Mouse (Mus musculus) left cerebral cortex, adult 2 months (tissue): ENCODE data around the gene Spock3. TPM values are rescaled to one million over a fixed set of nuclear protein-coding genes. Genes with fewer than 3 reads are reported as not detected.
"Not testable (repeated sequence)": the region's sequence is repeated elsewhere in the genome, so short reads cannot be mapped to it uniquely, and the experiment has no call there.

Experiments used
- DNase-seq, 2 experiments: peaks; one replicate each; pipeline ENCODE4 v3.0.0; 2021 to 2022; ENCODE audit warnings: low spot score in 2 of 2, mixed read lengths in 1 of 2; ENCODE audit errors: extremely low spot score in 1 of 2
- H3K27ac ChIP-seq: fragments of 200-600 bp; 2 replicates; pipeline ENCODE4 v1.8.1; 2022
- H3K4me3 ChIP-seq: fragments of 200-600 bp; 2 replicates; pipeline ENCODE4 v1.8.1; 2022
- CTCF ChIP-seq: fragments of 200-600 bp; IDR thresholded peaks from 2 replicates; pipeline ENCODE4 v1.8.1; 2022; ENCODE audit warnings: antibody characterized with exemption, mild to moderate bottlenecking, moderate library complexity
- intact Hi-C: fragments of 180-260 bp; cut with DNase I; formaldehyde crosslinking; loops from one replicate; pipeline ENCODE4 v1.15.1; 2025
- long read RNA-seq, 2 experiments: library from polyadenylated mRNA; stranded (forward); transcript quantifications; one replicate each; pipeline ENCODE4 v2.0.0; 2021; ENCODE audit warnings: borderline mapping rate in 2 of 2
- total RNA-seq, 2 experiments: library from RNA; stranded (reverse); gene quantifications; 2 replicates each; pipeline ENCODE4 v1.2.3; 2021

Spock3 gene
- 10 to 100 TPM; 67.2 to 68.2 TPM for total RNA-seq
- long read RNA-seq, experiment 1, partial matches to known transcripts: 3 of 15 reads
- long read RNA-seq, experiment 1, other reads (novel, unspliced or antisense): 12 of 15 reads
- long read RNA-seq, experiment 2, partial matches to known transcripts: 3 of 9 reads
- long read RNA-seq, experiment 2, other reads (novel, unspliced or antisense): 5 of 9 reads

DNA sequence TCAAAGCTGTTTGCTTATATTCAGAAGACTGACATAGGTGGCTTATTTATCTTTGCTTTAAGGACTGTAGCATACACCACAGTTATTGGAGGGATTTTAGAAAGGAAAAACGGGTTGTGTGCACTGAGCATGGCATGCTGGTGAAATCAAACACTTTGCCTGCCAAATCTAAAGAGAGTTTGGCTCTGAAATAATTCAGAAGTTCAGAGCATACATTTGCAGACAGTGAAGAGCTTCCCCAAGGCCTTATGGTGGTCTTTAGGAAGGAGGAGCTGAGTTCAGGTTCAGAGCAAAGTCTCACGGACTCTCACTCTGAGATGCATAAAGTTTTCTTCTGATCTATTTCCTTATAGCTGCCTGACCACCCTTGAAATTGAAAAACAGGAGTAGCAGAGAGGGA, at the start of gene Spock3:
Gene Spock3, plus strand, starts transcription at position 301 of the 400 bp plus-strand sequence.
- intact Hi-C loops: loop anchor here (10.0 kb wide), 1 partner anchor 924 kb away; no protein-coding TSS in a partner anchor
- no peak for TF ChIP-seq CTCF
- Histone ChIP-seq H3K27ac (peak within 1 kb of the TSS; percentile 81), H3K4me3 (peak within 1 kb of the TSS; percentile 63)
- no peak for DNase-seq

DNA sequence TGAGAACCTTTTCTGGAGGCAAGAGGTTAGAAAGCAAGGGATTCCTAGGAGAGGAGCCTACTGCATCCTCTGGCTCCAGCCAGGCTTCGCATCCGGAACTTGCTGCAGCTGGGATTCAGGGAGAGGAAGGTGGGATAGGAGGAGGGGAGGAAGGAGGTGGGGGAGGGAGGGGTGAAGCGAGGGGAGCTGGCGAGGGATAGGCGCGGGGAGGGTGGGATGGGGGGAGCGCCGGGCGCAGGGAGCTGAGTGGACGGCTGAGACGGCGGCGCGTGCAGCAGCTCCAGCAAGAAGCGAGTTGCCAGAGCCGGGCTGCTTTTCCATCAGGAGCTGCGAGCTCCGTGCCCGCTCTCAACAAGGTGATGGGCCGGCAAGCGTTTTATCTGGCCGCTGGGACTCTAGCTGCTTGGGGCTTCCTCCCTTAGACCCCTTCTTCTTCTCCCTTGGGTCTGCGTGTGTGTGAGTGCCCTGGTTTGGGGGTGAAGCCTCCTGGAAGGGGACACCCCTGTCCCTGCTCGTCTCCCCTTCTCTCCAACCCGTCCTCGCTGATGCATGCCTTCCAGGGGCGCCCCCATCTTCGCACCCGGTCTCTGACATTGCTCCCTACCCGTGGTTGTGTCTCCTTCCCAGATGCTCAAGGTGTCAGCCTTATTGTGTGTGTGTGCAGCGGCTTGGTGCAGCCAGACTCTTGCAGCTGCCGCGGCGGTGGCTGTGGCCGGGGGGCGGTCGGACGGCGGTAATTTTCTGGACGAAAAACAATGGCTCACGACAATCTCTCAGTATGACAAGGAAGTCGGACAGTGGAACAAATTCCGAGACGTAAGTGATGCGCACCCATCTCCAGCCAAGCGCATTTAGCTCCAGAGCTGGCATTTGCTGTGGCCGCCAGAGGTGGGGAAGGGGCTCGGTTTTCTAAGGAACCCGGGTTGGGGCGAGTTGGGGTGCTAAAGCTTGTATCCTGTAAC, 645 bp downstream of the Spock3 start:
- TF ChIP-seq CTCF: no peak
- H3K27ac ChIP-seq: peak overlapping the region; percentile 81
- intact Hi-C loops: loop anchor here (10.0 kb wide), 1 partner anchor 923 kb away; no protein-coding TSS in a partner anchor

DNA sequence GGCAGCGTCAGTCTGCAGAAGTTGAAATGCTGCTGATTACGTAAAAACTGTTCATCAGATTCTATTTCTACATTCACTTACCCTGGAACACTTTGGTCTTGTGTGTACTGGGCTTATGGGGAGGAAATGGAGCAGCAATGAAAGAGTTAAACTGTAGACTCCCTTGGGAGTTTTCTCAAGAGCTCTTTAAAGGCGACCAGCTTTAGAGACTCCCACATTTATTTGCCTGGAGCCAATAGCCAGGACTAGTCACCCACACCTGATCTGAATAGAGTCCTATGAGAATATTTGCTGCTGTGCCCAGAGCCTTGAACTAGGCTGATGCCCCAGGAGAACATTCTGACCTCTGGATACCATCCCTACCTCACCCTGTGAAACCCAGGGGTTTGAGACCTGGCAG, 1.7 kb downstream of the Spock3 start:
- Histone ChIP-seq H3K27ac (peak overlapping the region; percentile 81), H3K4me3 (peak overlapping the region; percentile 63)
- peak; percentile 9 to 13 for DNase-seq
- intact Hi-C loops: loop anchor here (10.0 kb wide), 1 partner anchor 922 kb away; no protein-coding TSS in a partner anchor
- no peak for TF ChIP-seq CTCF

More for the DNA sequence above, 645 bp downstream of the Spock3 start:
- peak; percentile 49 to 53 for DNase-seq
- H3K4me3 ChIP-seq: peak overlapping the region; percentile 63

- H3K27ac ChIP-seq: no peak overlapping the region
- H3K4me3 ChIP-seq: no peak overlapping the region
- no peak for DNase-seq
- no peak for TF ChIP-seq CTCF
- intact Hi-C loops: no loop called here
Observed at GRCm38 (mm10) chr8:62962608-62963007, 11.8 kb downstream of the Spock3 start.

DNA sequence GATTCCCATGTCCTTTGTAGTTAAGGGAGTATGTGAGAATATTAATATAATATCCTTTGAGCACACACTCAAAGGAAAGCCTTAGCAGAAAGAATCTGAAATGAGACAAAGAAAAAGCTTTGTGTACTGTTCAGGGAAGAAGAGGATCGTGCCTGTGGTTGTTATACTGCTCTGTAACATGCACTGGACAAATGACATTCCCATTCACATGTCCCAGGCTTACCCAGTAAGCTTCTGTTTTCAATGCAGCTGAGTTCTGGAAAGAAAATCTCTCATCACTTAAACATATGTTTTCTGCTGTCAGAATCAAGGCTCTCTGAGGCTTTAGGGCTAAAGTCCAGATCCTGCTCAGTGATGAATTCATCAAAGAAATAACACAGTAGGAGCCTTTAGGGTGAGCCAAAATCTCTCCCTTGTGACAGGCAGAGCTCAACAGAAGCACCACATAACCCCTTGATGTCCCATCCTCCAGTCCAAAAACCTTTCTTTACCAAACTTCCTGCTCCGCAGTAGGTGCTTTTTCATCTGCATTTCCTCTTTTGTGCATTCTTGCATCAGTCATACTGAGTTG, 19.1 kb downstream of the Spock3 start:
- intact Hi-C loops: no loop called here
- Histone ChIP-seq H3K4me3 (no peak overlapping the region), H3K27ac (no peak overlapping the region; the same call in 1 of the 2 replicates)
- DNase-seq: no peak
- no peak for TF ChIP-seq CTCF

- DNase-seq: no peak
Observed at GRCm38 (mm10) chr8:63088984-63089383, 138.2 kb downstream of the Spock3 start.

GRCm38 (mm10) chr8:63098200-63098599, 147.4 kb downstream of the Spock3 start:
- DNase-seq: no peak
- intact Hi-C loops: no loop called here
- no peak for TF ChIP-seq CTCF
- H3K27ac ChIP-seq: no peak overlapping the region
- no peak overlapping the region for H3K4me3 ChIP-seq

More at GRCm38 (mm10) chr8:63088984-63089383, 138.2 kb downstream of the Spock3 start:
- TF ChIP-seq CTCF: no peak
- no peak overlapping the region for H3K27ac ChIP-seq
- intact Hi-C loops: no loop called here
- H3K4me3 ChIP-seq: no peak overlapping the region

DNA sequence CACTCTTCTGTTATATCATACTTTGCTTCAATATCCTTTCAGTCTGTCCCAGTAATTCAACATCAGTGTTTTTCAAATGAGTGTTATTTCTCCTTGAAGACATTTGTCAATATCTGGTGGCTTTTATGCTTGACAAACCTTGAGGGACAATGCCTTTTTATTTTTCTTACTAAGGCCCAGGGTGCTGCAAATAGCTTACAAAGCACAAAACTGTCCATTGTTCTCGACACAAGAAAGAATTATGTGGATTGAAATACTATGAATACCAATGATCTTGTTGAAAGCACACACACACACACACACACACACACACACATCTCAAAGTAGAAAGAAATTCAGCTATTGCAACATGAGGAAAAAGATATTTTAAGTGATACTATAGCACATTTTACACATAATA, 159.0 kb downstream of the Spock3 start:
- H3K4me3 ChIP-seq: no peak overlapping the region
- intact Hi-C loops: no loop called here
- no peak for DNase-seq
- no peak for TF ChIP-seq CTCF
- no peak overlapping the region for H3K27ac ChIP-seq

DNA sequence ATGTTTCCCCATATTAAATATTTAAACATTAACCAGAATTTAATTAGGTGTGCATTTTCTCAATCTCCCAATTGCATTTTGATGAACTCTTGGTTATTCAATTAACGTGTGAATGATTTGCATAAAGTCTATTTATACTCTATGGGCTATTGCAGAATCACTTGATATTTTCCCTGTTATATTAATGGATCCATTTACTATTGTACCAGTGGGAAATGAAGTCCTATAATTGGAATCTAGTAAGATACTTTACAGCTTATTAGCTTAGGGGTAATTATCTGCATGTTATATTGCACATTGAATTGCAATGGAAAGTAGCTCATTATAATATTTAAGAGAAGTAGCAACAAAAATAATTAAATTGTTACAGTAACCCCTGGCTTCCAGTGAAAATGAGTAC, 162.1 kb downstream of the Spock3 start:
- TF ChIP-seq CTCF: no peak
- Histone ChIP-seq H3K27ac (no peak overlapping the region), H3K4me3 (no peak overlapping the region)
- intact Hi-C loops: no loop called here
- no peak for DNase-seq

DNA sequence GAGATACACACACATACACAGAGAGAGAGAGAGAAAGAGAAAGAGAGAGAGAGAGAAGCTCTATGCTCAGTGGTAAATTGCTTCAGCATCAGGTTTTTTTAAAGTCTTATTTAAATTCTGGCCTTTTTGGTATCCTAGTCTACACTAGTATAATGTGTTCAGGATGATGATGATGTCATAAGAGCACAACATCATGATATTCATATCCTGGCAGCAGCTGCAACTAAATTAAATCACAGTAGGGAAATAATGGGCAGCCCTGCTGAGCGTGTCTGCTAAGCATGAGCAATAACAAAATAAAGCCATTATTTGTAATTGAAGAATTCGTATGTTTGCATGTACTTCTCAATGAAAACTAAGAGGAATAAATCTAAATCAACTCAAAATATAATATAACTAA, 169.7 kb downstream of the Spock3 start:
- no peak for DNase-seq
- intact Hi-C loops: no loop called here
- TF ChIP-seq CTCF: no peak
- no peak overlapping the region for H3K27ac ChIP-seq
- no peak overlapping the region for H3K4me3 ChIP-seq

- no peak overlapping the region for H3K4me3 ChIP-seq
- DNase-seq: no peak
- no peak overlapping the region for H3K27ac ChIP-seq
- no peak for TF ChIP-seq CTCF
- intact Hi-C loops: no loop called here
Observed at GRCm38 (mm10) chr8:63135406-63135805, 184.6 kb downstream of the Spock3 start.

DNA sequence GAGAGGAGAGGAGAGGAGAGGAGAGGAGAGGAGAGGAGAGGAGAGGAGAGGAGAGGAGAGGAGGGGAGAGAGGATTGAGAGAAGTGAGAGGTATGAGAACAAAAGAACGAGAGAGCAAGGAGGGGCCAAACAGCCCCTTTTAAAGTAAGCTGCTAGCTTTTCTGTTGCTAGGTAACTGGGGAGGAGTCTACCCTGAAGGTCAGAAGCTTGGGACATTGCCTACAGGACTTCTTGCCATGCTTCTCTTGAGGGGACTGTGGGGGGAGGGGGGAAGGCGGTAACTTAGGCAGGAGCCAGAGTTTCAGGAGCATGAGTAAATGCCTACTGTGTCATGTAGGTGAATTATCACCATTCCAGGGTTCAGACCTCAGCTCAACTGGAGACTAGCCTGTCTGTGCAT, 213.1 kb downstream of the Spock3 start:
- intact Hi-C loops, DNase-seq: not testable (repeated sequence)

More for the DNA sequence above, 213.1 kb downstream of the Spock3 start:
- H3K4me3 ChIP-seq, H3K27ac ChIP-seq: not testable (repeated sequence)
